Mouse (Mus musculus) ES-Bruce4 (cell line): ENCODE data around the gene Dhrs9.
"Not testable (repeated sequence)": the region's sequence is repeated elsewhere in the genome, so short reads cannot be mapped to it uniquely, and the experiment has no call there.

Source experiments
- EP300 ChIP-seq: IDR thresholded peaks from 2 replicates; pipeline ENCODE4 v1.6.1; 2011; ENCODE audit warnings: low read depth, low read length; ENCODE audit not compliant: insufficient read depth
- POLR2A ChIP-seq: IDR thresholded peaks from one replicate; pipeline ENCODE4 v1.8.1; 2011; ENCODE audit warnings: low read length; ENCODE audit not compliant: insufficient read depth

DNA sequence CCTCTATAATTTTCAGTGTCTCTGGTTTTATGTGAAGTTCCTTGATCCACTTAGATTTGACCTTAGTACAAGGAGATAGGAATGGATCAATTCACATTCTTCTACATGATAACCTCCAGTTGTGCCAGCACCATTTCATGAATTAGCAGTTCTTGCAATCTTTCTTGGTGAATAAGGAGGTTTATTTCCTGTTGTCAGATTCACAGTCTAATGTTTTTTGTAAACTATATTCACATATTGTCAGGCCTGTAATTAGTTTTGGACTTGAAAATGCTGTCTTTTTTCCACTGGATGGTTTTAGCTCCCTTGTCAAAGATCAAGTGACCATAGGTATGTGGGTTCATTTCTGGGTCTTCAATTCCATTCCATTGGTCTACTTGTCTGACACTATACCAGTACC is 24.8 kb upstream of the Dhrs9 start:
- not testable (repeated sequence) for TF ChIP-seq POLR2A, EP300
